Mouse (Mus musculus) hindbrain, embryonic 11.5 days (tissue): Measurements from ENCODE around the gene Rnf128. TPM values are rescaled to one million over a fixed set of nuclear protein-coding genes. Genes with fewer than 3 reads are reported as not detected.

ENCODE experiments used
- ATAC-seq: fragments of 200-750 bp; cut with Nextera tagmentation; 2 replicates; pipeline ENCODE4 v1.8.0; 2017; ENCODE audit warnings: mild to moderate bottlenecking, moderate TSS enrichment, moderate library complexity; ENCODE audit not compliant: low FRiP score
- DNase-seq: peaks from one replicate; pipeline ENCODE4 v3.0.0-alpha.2; 2015; ENCODE audit warnings: low spot score
- H3K27ac ChIP-seq: fragments of 300-500 bp; sonication (generic); 2 replicates; pipeline ENCODE4 v1.5.1; 2014; ENCODE audit warnings: mild to moderate bottlenecking, low read depth, low read length
- H3K27me3 ChIP-seq: fragments of 300-500 bp; sonication (generic); 2 replicates; pipeline ENCODE4 v1.6.1; 2014; ENCODE audit warnings: mild to moderate bottlenecking, low read length, moderate library complexity, mixed read lengths; ENCODE audit not compliant: control insufficient read depth, insufficient read depth
- H3K36me3 ChIP-seq: fragments of 300-500 bp; sonication (generic); 2 replicates; pipeline ENCODE4 v1.6.1; 2014; ENCODE audit warnings: mild to moderate bottlenecking, low read length, moderate library complexity, mixed read lengths; ENCODE audit not compliant: control insufficient read depth, insufficient read depth
- H3K4me1 ChIP-seq: fragments of 300-500 bp; sonication (generic); replicated peaks from 2 replicates; pipeline ENCODE4 v1.6.1; 2014; ENCODE audit warnings: low read length, mixed read lengths; ENCODE audit not compliant: control insufficient read depth, insufficient read depth
- H3K4me2 ChIP-seq: fragments of 300-500 bp; sonication (generic); replicated peaks from 2 replicates; pipeline ENCODE4 v1.6.1; 2014; ENCODE audit warnings: mild to moderate bottlenecking, low read depth, low read length
- H3K4me3 ChIP-seq: fragments of 300-500 bp; sonication (generic); 2 replicates; pipeline ENCODE4 v1.5.1; 2014; ENCODE audit warnings: low read depth, low read length
- H3K9ac ChIP-seq: fragments of 300-500 bp; sonication (generic); 2 replicates; pipeline ENCODE4 v1.6.1; 2014; ENCODE audit warnings: low read depth, low read length
- H3K9me3 ChIP-seq: fragments of 300-500 bp; sonication (generic); 2 replicates; pipeline ENCODE4 v1.6.1; 2016; ENCODE audit warnings: low read length; ENCODE audit not compliant: control insufficient read depth
- WGBS: fragments of 180-500 bp; shearing (Covaris S2); extraction: QIAGEN DNeasy Blood & Tissue Kit; methylation state at CpG from one replicate; pipeline ENCODE4 v1.1.7; 2014; 5-methylcytosine and 5-hydroxymethylcytosine counted together
- polyA plus RNA-seq: library from polyadenylated mRNA; unstranded; fragments of >200 nt; fragmentation: Nextera tagmentation; extraction: Ambion mirVana; gene quantifications from 2 replicates; pipeline ENCODE4 v1.2.1, GENCODE M21; 2014

The Rnf128 gene
- polyA plus RNA-seq, 1 experiment from 2014 or later = 2.6 TPM

DNA sequence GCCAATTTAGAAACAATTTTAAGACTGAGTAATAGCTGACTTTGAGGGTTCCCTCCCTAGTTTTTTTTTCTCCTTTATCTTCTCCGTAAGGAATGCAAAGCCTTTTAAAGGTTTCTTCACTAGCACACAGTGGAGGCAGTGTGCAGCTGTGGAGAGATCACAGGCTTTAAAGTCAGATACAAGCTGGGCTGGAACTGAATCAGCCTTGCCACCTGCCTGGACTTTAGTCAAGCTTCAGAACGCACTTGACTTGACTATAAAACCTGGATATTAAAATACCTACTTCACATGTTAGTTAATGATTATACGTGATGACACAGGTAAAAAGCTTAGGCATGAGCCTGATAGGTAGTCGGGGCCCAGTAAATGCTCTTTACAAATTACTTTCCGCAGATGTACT lies 89.1 kb downstream of the Rnf128 start:
- H3K4me3 ChIP-seq = no peak overlapping the region
- H3K27ac ChIP-seq = no peak overlapping the region
- H3K27me3 ChIP-seq = no peaks in the 10 kb centered on the region
- H3K9me3 ChIP-seq = no peaks in the 10 kb centered on the region
- H3K4me2 ChIP-seq = no peak overlapping the region
- no peaks in the 10 kb centered on the region for H3K4me1 ChIP-seq
- H3K9ac ChIP-seq = no peak overlapping the region
- ATAC-seq = no peak
- no peaks in the 10 kb centered on the region for H3K36me3 ChIP-seq
- 83% methylated on average over 5 of the region's 5 CpGs for WGBS
- DNase-seq = no peak

- Histone ChIP-seq H3K9ac (no peak overlapping the region), H3K9me3 (no peaks in the 10 kb centered on the region), H3K27ac (no peak overlapping the region), H3K4me2 (no peak overlapping the region), H3K4me3 (no peak overlapping the region), H3K4me1 (no peaks in the 10 kb centered on the region), H3K27me3 (no peaks in the 10 kb centered on the region), H3K36me3 (no peaks in the 10 kb centered on the region)
- DNase-seq (no peak), ATAC-seq (no peak)
- 93% methylated on average over 3 of the region's 3 CpGs for WGBS
Measured at GRCm38 (mm10) chrX:139653292-139653691, 90.2 kb downstream of the Rnf128 start.

DNA sequence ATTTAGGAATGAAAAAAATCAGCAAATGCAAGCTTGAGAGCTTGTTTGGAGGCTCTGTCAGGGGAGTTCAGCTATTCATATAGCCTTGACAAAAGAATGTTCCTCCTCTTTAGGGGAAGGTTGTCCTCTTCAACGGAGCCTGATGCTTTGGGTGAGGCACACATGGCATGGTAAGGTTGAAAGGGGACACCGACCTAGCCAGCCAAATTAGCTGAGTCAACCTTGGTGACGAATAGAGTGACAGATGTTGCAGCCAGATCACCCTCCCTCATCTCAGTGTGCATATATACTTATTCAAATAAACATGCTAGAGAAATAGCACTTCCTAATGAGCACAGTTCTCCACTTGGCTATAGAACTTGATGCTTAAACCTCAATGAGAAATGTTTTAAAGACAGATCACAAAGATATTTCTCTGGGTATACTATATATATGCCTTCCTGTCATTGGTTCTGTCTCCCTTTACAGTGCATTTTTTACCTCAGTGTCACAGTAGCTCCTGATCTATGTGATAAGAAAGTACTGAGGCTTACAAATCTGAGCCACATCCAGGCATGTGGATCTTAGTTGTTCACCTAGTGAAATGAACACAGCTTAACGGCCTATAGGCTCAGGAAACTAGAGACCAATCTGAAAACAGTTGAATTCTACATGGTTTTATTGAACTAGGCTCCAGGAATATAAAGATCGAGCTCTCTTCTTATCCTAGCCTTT lies 91.4 kb downstream of the Rnf128 start:
- H3K27me3 ChIP-seq = no peaks in the 10 kb centered on the region
- WGBS = 79% methylated on average over 5 of the region's 5 CpGs

GRCm38 (mm10) chrX:139662111-139662510 lies 99.0 kb downstream of the Rnf128 start:
- H3K27me3 ChIP-seq = no peaks in the 10 kb centered on the region
- no peak for DNase-seq
- no peak for ATAC-seq
- 21% methylated on average over 1 of the region's 1 CpGs for WGBS
- no peaks in the 10 kb centered on the region for H3K36me3 ChIP-seq
- H3K4me3 ChIP-seq = no peak overlapping the region
- H3K4me2 ChIP-seq = no peak overlapping the region
- H3K27ac ChIP-seq = no peak overlapping the region
- no peak overlapping the region for H3K9ac ChIP-seq
- no peaks in the 10 kb centered on the region for H3K9me3 ChIP-seq
- no peaks in the 10 kb centered on the region for H3K4me1 ChIP-seq

More for the DNA sequence above, 91.4 kb downstream of the Rnf128 start:
- H3K36me3 ChIP-seq = no peaks in the 10 kb centered on the region
- H3K9ac ChIP-seq = no peak overlapping the region
- no peak for DNase-seq
- no peak overlapping the region for H3K27ac ChIP-seq
- ATAC-seq = no peak
- H3K4me2 ChIP-seq = no peak overlapping the region
- no peaks in the 10 kb centered on the region for H3K9me3 ChIP-seq
- no peaks in the 10 kb centered on the region for H3K4me1 ChIP-seq
- H3K4me3 ChIP-seq = no peak overlapping the region

DNA sequence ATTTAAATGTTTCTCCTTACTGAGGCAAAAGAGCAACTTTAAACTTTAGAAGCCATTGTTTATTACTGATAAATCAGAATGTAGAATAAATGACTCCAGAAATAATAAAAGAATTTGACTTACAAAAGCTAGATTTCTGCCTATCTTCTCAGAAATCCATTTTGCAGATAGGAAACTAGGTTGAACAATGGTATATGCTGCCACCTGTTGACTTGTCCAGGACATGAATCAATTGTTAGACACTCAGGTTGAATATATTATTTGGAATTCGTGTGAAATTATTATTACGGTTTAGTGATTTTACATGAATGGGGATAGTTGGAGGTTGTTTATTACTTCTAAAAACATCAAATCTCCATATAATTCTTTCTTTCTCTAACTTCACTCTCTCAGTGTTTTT lies 102.7 kb downstream of the Rnf128 start:
- no peak overlapping the region for H3K27ac ChIP-seq
- no peaks in the 10 kb centered on the region for H3K27me3 ChIP-seq
- H3K4me2 ChIP-seq = no peak overlapping the region
- H3K9me3 ChIP-seq = no peaks in the 10 kb centered on the region
- H3K4me1 ChIP-seq = no peaks in the 10 kb centered on the region
- ATAC-seq = no peak
- no peak overlapping the region for H3K4me3 ChIP-seq
- H3K36me3 ChIP-seq = no peaks in the 10 kb centered on the region
- H3K9ac ChIP-seq = no peak overlapping the region
- no peak for DNase-seq
- 84% methylated on average over 2 of the region's 2 CpGs for WGBS

DNA sequence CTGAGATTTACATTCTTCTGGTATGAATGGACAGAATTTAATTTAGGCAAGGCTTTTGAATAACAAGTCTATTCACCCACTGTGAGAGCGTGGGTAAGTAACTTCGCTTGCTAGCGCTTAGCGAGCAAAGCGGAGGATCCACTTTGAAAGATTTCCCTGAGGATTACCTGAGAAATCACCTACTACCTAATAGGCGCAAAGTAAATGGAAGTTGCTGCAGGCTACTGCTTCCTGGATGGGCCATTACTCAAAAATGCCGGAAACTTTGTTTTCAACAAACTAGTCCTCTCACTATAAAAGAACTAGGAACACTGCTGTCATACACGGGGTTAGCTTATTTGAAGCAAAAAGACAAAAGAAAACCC lies 121.3 kb downstream of the Rnf128 start:
- H3K4me2 ChIP-seq = peak overlapping the region; percentile 17; the same call in 1 of the 2 replicates
- H3K27me3 ChIP-seq = peaks cover 2% of the 10 kb centered on the region; the same call in 1 of the 2 replicates
- H3K4me1 ChIP-seq = no peaks in the 10 kb centered on the region
- DNase-seq = no peak
- H3K27ac ChIP-seq = no peak overlapping the region
- peak overlapping the region; percentile 44 for H3K4me3 ChIP-seq
- H3K9ac ChIP-seq = 0 out of 2 replicates have a peak overlapping the region, but pooled peaks have one; percentile 15
- no peak; the same call in none of the 2 replicates for ATAC-seq
- no peaks in the 10 kb centered on the region for H3K9me3 ChIP-seq
- WGBS = 18% methylated on average over 8 of the region's 8 CpGs
- no peaks in the 10 kb centered on the region for H3K36me3 ChIP-seq

DNA sequence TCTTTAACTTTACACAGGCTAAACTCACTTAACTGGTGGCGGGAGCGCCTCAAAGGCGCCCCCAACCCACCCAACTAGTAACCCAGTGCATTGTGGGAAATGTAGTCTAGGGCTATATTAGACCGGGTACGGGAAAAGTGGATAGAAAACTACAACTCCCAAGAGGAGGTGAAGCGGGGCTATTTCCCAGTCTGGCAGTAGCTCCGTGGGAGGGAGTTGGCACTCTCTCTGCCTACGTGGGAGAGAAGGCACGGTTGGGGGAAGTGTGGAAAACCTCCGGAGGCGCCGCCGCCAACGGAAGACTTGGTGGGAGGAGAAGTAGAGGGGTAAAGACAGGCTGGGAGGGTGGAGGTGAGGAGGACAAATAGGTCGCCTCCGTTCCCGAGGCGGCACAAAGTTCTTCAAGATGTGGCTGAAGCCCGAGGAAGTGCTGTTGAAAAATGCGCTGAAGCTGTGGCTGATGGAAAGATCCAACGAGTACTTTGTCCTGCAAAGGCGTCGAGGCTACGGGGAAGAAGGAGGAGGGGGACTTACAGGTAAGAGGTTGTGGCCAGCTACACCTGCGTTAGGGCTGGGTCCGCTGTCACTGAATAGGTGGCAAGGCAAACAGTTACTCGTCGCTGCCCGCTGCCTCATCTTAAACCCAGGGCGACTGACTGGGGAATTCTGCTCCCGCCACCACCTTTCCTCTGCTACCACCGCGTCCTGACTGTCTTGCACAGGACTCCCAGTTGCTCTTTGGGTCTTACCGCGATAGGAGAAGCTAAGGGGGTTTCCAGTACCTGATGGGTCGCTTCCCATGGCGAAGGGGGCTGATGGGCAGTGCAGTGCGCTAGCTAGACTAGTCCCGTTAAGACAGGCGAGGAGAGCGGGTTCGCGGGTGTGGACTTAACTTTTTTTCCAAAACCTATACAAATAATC lies 121.9 kb downstream of the Rnf128 start, which contains the start of gene Tbc1d8b:
Tbc1d8b (plus strand) TSS at position 222 of the 921 bp plus-strand sequence.
- peak; percentile 79 for DNase-seq
- H3K9me3 ChIP-seq = no peaks in the 10 kb centered on the region
- 15% methylated on average over 43 of the region's 43 CpGs for WGBS
- H3K27me3 ChIP-seq = peaks cover 2% of the 10 kb centered on the region; the same call in 1 of the 2 replicates
- H3K4me1 ChIP-seq = no peaks in the 10 kb centered on the region
- peak within 1 kb of the TSS; percentile 31 for H3K9ac ChIP-seq
- H3K27ac ChIP-seq = no peak within 1 kb of the TSS
- H3K4me2 ChIP-seq = peak within 1 kb of the TSS; percentile 65
- ATAC-seq = peak; percentile 99
- H3K4me3 ChIP-seq = peak within 1 kb of the TSS; percentile 44
- no peaks in the 10 kb centered on the region for H3K36me3 ChIP-seq

DNA sequence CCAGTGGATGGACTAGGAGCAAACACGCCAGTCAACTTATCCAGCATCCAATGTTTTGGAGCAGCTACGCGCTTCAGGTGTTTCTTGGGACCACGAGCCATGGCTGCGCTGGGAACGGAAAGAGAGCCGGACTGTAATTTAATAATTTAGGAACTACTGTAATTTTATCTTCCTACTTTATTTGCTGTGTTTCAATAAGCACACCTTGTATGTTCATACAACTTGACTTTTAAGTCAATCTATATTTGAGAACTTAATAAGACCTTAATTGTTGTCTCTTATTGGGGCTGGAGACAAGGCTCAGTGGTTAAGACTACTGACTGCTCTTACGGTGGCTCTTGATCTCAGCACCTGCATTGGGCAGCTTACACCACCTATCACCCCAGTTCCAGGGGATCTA lies 151.3 kb downstream of the Rnf128 start, which contains the start of gene Gm15013:
Gm15013 (minus strand) TSS at position 101 of the 400 bp plus-strand sequence.
- H3K27me3 ChIP-seq = no peaks in the 10 kb centered on the region
- ATAC-seq (no peak), DNase-seq (no peak)
- no peak within 1 kb of the TSS for H3K9ac ChIP-seq
- H3K4me3 ChIP-seq = no peak within 1 kb of the TSS
- no peak within 1 kb of the TSS for H3K4me2 ChIP-seq
- WGBS = 95% methylated on average over 8 of the region's 8 CpGs
- no peak within 1 kb of the TSS for H3K27ac ChIP-seq
- H3K4me1 ChIP-seq = no peaks in the 10 kb centered on the region
- no peaks in the 10 kb centered on the region for H3K36me3 ChIP-seq
- H3K9me3 ChIP-seq = no peaks in the 10 kb centered on the region
